Mouse (Mus musculus) MEL (cell line): ENCODE data around the gene Tnp2. TPM values are rescaled to one million over a fixed set of nuclear protein-coding genes. Genes with fewer than 3 reads are reported as not detected.
A peak's percentile ranks its signal among the peaks of the same experiment; 100 is the strongest.

Experiments used
- DNase-seq: peaks from one replicate; pipeline ENCODE4 v3.0.0; 2011; ENCODE audit warnings: low read depth, low spot score
- H3K27ac ChIP-seq: 2 replicates; pipeline ENCODE4 v1.5.1; 2012; ENCODE audit warnings: low read depth, mild to moderate bottlenecking, control low read depth, low read length, moderate library complexity; ENCODE audit not compliant: control insufficient read depth
- H3K27me3 ChIP-seq, 2 experiments: fragments of 150-350 bp in 1 of 2; sonication (generic) in 1 of 2; 2 replicates each; pipeline ENCODE4 v1.6.1; 2012; ENCODE audit warnings: low read length in 2 of 2, mild to moderate bottlenecking in 2 of 2, improper control_type of control experiment in 1 of 2, moderate library complexity in 1 of 2; ENCODE audit not compliant: insufficient read depth in 2 of 2, control insufficient read depth in 1 of 2
- H3K36me3 ChIP-seq, 2 experiments: 2 replicates each; pipeline ENCODE4 v1.6.1; 2012 to 2014; ENCODE audit warnings: low read length in 2 of 2, improper control_type of control experiment in 1 of 2, inconsistent platforms in 1 of 2, mild to moderate bottlenecking in 1 of 2; ENCODE audit not compliant: insufficient read depth in 2 of 2, control insufficient read depth in 1 of 2
- H3K4me1 ChIP-seq, 2 experiments: fragments of 150-350 bp in 1 of 2; sonication (generic) in 1 of 2; 2 replicates each; pipeline ENCODE4 v1.6.1; 2012; ENCODE audit warnings: low read length in 2 of 2, improper control_type of control experiment in 1 of 2, mild to moderate bottlenecking in 1 of 2; ENCODE audit not compliant: insufficient read depth in 2 of 2, control insufficient read depth in 1 of 2
- H3K4me3 ChIP-seq, 2 experiments: fragments of 150-350 bp in 1 of 2; sonication (generic) in 1 of 2; 2 replicates each; pipeline ENCODE4 v1.5.1; 2012; ENCODE audit warnings: low read depth in 2 of 2, low read length in 2 of 2, mild to moderate bottlenecking in 2 of 2, moderate library complexity in 2 of 2, control low read depth in 1 of 2, improper control_type of control experiment in 1 of 2; ENCODE audit not compliant: control insufficient read depth in 1 of 2, insufficient read depth in 1 of 2
- H3K79me2 ChIP-seq: 2 replicates; pipeline ENCODE4 v1.6.1; 2012; ENCODE audit warnings: mild to moderate bottlenecking, low read length, moderate library complexity; ENCODE audit not compliant: control insufficient read depth, poor library complexity, insufficient read depth
- H3K9ac ChIP-seq: 2 replicates; pipeline ENCODE4 v1.6.1; 2012; ENCODE audit warnings: low read depth, mild to moderate bottlenecking, control low read depth, low read length, moderate library complexity; ENCODE audit not compliant: control insufficient read depth, poor library complexity, severe bottlenecking
- H3K9me3 ChIP-seq: fragments of 150-350 bp; sonication (generic); replicated peaks from 2 replicates; pipeline ENCODE4 v1.6.1; 2012; ENCODE audit warnings: mild to moderate bottlenecking, low read length, improper control_type of control experiment, moderate library complexity; ENCODE audit not compliant: insufficient read depth
- CHD1 ChIP-seq: IDR thresholded peaks from 2 replicates; pipeline ENCODE4 v1.6.1; 2012; ENCODE audit warnings: low read depth, mild to moderate bottlenecking, inconsistent platforms, low read length, improper control_type of control experiment
- CTCF ChIP-seq, 3 experiments: IDR thresholded peaks in 2 of 3; conservative IDR thresholded peaks in 1 of 3; 2 replicates each; pipeline ENCODE4 v1.5.1; 2011 to 2012; ENCODE audit warnings: low read length in 3 of 3, low read depth in 2 of 3, mild to moderate bottlenecking in 2 of 3, improper control_type of control experiment in 1 of 3, inconsistent platforms in 1 of 3, mixed read lengths in 1 of 3, moderate library complexity in 1 of 3; ENCODE audit not compliant: control insufficient read depth in 1 of 3, insufficient read depth in 1 of 3, poor library complexity in 1 of 3, severe bottlenecking in 1 of 3
- ELF1 ChIP-seq: IDR thresholded peaks from 2 replicates; pipeline ENCODE4 v1.6.1; 2014; ENCODE audit warnings: low read depth, mild to moderate bottlenecking, inconsistent platforms, low read length, improper control_type of control experiment, moderate library complexity
- GABPA ChIP-seq: IDR thresholded peaks from 2 replicates; pipeline ENCODE4 v1.6.1; 2012; ENCODE audit warnings: low read depth, mild to moderate bottlenecking, inconsistent platforms, low read length, improper control_type of control experiment, moderate library complexity
- GATA1 ChIP-seq: IDR thresholded peaks from 2 replicates; pipeline ENCODE4 v1.6.1; 2011; ENCODE audit warnings: low read depth, low read length, improper control_type of control experiment
- HCFC1 ChIP-seq: IDR thresholded peaks from 2 replicates; pipeline ENCODE4 v1.6.1; 2012; ENCODE audit warnings: low read depth, mild to moderate bottlenecking, inconsistent platforms, low read length, improper control_type of control experiment, moderate library complexity
- MAFK ChIP-seq: IDR thresholded peaks from 2 replicates; pipeline ENCODE4 v1.6.1; 2011; ENCODE audit warnings: low read depth, mild to moderate bottlenecking, low read length, improper control_type of control experiment, borderline replicate concordance
- MEF2A ChIP-seq: IDR thresholded peaks from 2 replicates; pipeline ENCODE4 v1.6.1; 2014; ENCODE audit warnings: low read depth, mild to moderate bottlenecking, inconsistent platforms, low read length, improper control_type of control experiment; ENCODE audit not compliant: poor library complexity, insufficient replicate concordance, severe bottlenecking; ENCODE audit errors: extremely low read depth
- MYC ChIP-seq: IDR thresholded peaks from 2 replicates; pipeline ENCODE4 v1.6.1; 2011; ENCODE audit warnings: low read depth, mild to moderate bottlenecking, low read length, improper control_type of control experiment, moderate library complexity
- NELFE ChIP-seq: IDR thresholded peaks from 2 replicates; pipeline ENCODE4 v1.6.1; 2011; ENCODE audit warnings: low read depth, low read length, improper control_type of control experiment
- POLR2AphosphoS5 ChIP-seq: IDR thresholded peaks from 2 replicates; pipeline ENCODE4 v1.6.1; 2012; ENCODE audit warnings: low read depth, borderline replicate concordance, mild to moderate bottlenecking, inconsistent platforms, low read length, moderate library complexity, mixed read lengths
- RAD21 ChIP-seq: IDR thresholded peaks from 2 replicates; pipeline ENCODE4 v1.6.1; 2011; ENCODE audit warnings: mild to moderate bottlenecking, low read depth, low read length, improper control_type of control experiment
- SMC3 ChIP-seq: IDR thresholded peaks from 2 replicates; pipeline ENCODE4 v1.6.1; 2011; ENCODE audit warnings: low read depth, low read length, improper control_type of control experiment
- TAL1 ChIP-seq: IDR thresholded peaks from 2 replicates; pipeline ENCODE4 v1.6.1; 2012; ENCODE audit warnings: mild to moderate bottlenecking, inconsistent platforms, low read length, moderate library complexity, mixed read lengths
- TCF12 ChIP-seq: IDR thresholded peaks from 2 replicates; pipeline ENCODE4 v1.6.1; 2014; ENCODE audit warnings: low read depth, mild to moderate bottlenecking, inconsistent platforms, low read length, improper control_type of control experiment, moderate library complexity
- UBTF ChIP-seq: IDR thresholded peaks from 2 replicates; pipeline ENCODE4 v1.6.1; 2012; ENCODE audit warnings: low read depth, mild to moderate bottlenecking, inconsistent platforms, low read length, improper control_type of control experiment, moderate library complexity, borderline replicate concordance; ENCODE audit not compliant: insufficient read depth
- ZC3H11A ChIP-seq: IDR thresholded peaks from 2 replicates; pipeline ENCODE4 v1.6.1; 2012; ENCODE audit warnings: low read depth, mild to moderate bottlenecking, inconsistent platforms, low read length, improper control_type of control experiment
- ZMIZ1 ChIP-seq: IDR thresholded peaks from 2 replicates; pipeline ENCODE4 v1.6.1; 2012; ENCODE audit warnings: low read depth, mild to moderate bottlenecking, inconsistent platforms, low read length, improper control_type of control experiment, moderate library complexity
- polyA plus RNA-seq, 2 experiments: library from polyadenylated mRNA; stranded (reverse) in 1 of 2; unstranded in 1 of 2; fragments of >175 nt in 1 of 2; fragments of >200 nt in 1 of 2; gene quantifications; 2 replicates each; pipeline versions ENCODE4 v1.2.1 to v1.2.4; 2012; ENCODE audit warnings: low replicate concordance in 2 of 2, low read depth in 1 of 2; ENCODE audit not compliant: insufficient read length in 2 of 2, insufficient read depth in 1 of 2, missing spikeins in 1 of 2
- total RNA-seq: library from RNA; depleted of rRNA; stranded (reverse); fragments of 300-350 nt; gene quantifications from 2 replicates; pipeline ENCODE4 v1.2.3, GENCODE M21; 2012

Gene Tnp2
- total and polyA plus RNA-seq, 3 experiments = not detected

GRCm38 (mm10) chr16:10767158-10767557 lies 21.3 kb downstream of the Tnp2 start:
- peak; percentile 56 for TF ChIP-seq RAD21
- TF ChIP-seq MAFK = no peak
- TF ChIP-seq UBTF = no peak
- TF ChIP-seq ELF1 = peak; percentile 46; the same call in 1 of the 2 replicates
- TF ChIP-seq SMC3 = peak; percentile 67
- TF ChIP-seq MYC = no peak
- no peak for TF ChIP-seq POLR2AphosphoS5
- peak; percentile 69 to 92 (median 73) for TF ChIP-seq CTCF (IDR thresholded peaks at IDR 0.05 in 2 of 3, conservative IDR thresholded peaks at IDR 0.05 in 1 of 3; ENCODE audit: control insufficient read depth in 1 of 3, insufficient read depth in 1 of 3, low read depth in 2 of 3, low read length in 3 of 3, poor library complexity in 1 of 3, severe bottlenecking in 1 of 3)
- TF ChIP-seq GATA1 = no peak
- TF ChIP-seq CHD1 = no peak
- peak; percentile 31; the same call in 1 of the 2 replicates for TF ChIP-seq ZC3H11A
- no peak for TF ChIP-seq TCF12
- TF ChIP-seq NELFE = no peak
- H3K27ac ChIP-seq = no peak overlapping the region
- no peak overlapping the region for H3K9ac ChIP-seq
- H3K9me3 ChIP-seq = no peaks in the 10 kb centered on the region
- H3K79me2 ChIP-seq = no peaks in the 10 kb centered on the region
- H3K27me3 ChIP-seq = no peaks in the 10 kb centered on the region; a peak in 1 of 4 replicates
- peak; percentile 86 for DNase-seq
- H3K36me3 ChIP-seq = no peaks in the 10 kb centered on the region; a peak in 1 of 4 replicates
- H3K4me3 ChIP-seq = no peak overlapping the region
- no peaks in the 10 kb centered on the region for H3K4me1 ChIP-seq

GRCm38 (mm10) chr16:10764323-10764722 lies 24.1 kb downstream of the Tnp2 start:
- H3K79me2 ChIP-seq = no peaks in the 10 kb centered on the region
- no peak overlapping the region for H3K4me3 ChIP-seq
- peaks cover 0 to 4% of the 10 kb centered on the region in 2 experiments; a peak in 1 of 4 replicates for H3K4me1 ChIP-seq
- DNase-seq = no peak
- no peaks in the 10 kb centered on the region for H3K9me3 ChIP-seq
- H3K27ac ChIP-seq = no peak overlapping the region
- no peak overlapping the region for H3K9ac ChIP-seq
- H3K27me3 ChIP-seq = no peaks in the 10 kb centered on the region; a peak in 1 of 4 replicates
- no peaks in the 10 kb centered on the region; a peak in 1 of 4 replicates for H3K36me3 ChIP-seq
- no peak for TF ChIP-seq TAL1

GRCm38 (mm10) chr16:10763540-10764264 lies 24.8 kb downstream of the Tnp2 start:
- Histone ChIP-seq H3K4me1 (peaks cover 0 to 9% of the 10 kb centered on the region in 2 experiments; a peak in 2 of 4 replicates), H3K4me3 (no peak overlapping the region), H3K79me2 (no peaks in the 10 kb centered on the region), H3K36me3 (no peaks in the 10 kb centered on the region), H3K27ac (no peak overlapping the region), H3K27me3 (no peaks in the 10 kb centered on the region; a peak in 1 of 4 replicates), H3K9ac (no peak overlapping the region), H3K9me3 (no peaks in the 10 kb centered on the region)
- no peak for TF ChIP-seq GABPA
- no peak for TF ChIP-seq GATA1
- TF ChIP-seq HCFC1 = no peak
- no peak for TF ChIP-seq ZMIZ1
- no peak for TF ChIP-seq RAD21
- TF ChIP-seq MEF2A = no peak
- no peak for DNase-seq
